Mouse (Mus musculus) testis, adult 2 months (tissue): ENCODE measurements around the gene Ldb2. TPM values are rescaled to one million over a fixed set of nuclear protein-coding genes. Genes with fewer than 3 reads are reported as not detected.

ENCODE experiments used
- H3K27ac ChIP-seq: fragments of 200-500 bp; 2 replicates; pipeline ENCODE4 v1.5.1; 2012; ENCODE audit warnings: low read depth, low read length; ENCODE audit not compliant: control insufficient read depth, insufficient read depth
- H3K27me3 ChIP-seq: fragments of 200-500 bp; 2 replicates; pipeline ENCODE4 v1.6.1; 2012; ENCODE audit warnings: mild to moderate bottlenecking, low read length, moderate library complexity; ENCODE audit not compliant: control insufficient read depth, insufficient read depth
- H3K36me3 ChIP-seq: fragments of 200-500 bp; 2 replicates; pipeline ENCODE4 v1.6.1; 2012; ENCODE audit warnings: mild to moderate bottlenecking, low read length; ENCODE audit not compliant: control insufficient read depth, insufficient read depth
- H3K4me1 ChIP-seq: fragments of 200-500 bp; 2 replicates; pipeline ENCODE4 v1.6.1; 2012; ENCODE audit warnings: low read length; ENCODE audit not compliant: control insufficient read depth, insufficient read depth
- H3K4me3 ChIP-seq: fragments of 200-500 bp; 2 replicates; pipeline ENCODE4 v1.5.1; 2012; ENCODE audit warnings: low read depth, mild to moderate bottlenecking, low read length, moderate library complexity, mixed read lengths; ENCODE audit not compliant: control insufficient read depth
- CTCF ChIP-seq: fragments of 200-500 bp; IDR thresholded peaks from 2 replicates; pipeline ENCODE4 v1.5.1; 2012; ENCODE audit warnings: low read depth, mild to moderate bottlenecking, inconsistent platforms, low read length, moderate library complexity; ENCODE audit not compliant: control insufficient read depth, insufficient read depth, insufficient replicate concordance
- POLR2A ChIP-seq: fragments of 200-500 bp; IDR thresholded peaks from 2 replicates; pipeline ENCODE4 v1.6.1; 2012; ENCODE audit warnings: low read depth, mild to moderate bottlenecking, inconsistent platforms, low read length, moderate library complexity; ENCODE audit not compliant: control insufficient read depth
- polyA plus RNA-seq: library from polyadenylated mRNA; depleted of rRNA; stranded (reverse); fragments of >200 nt; gene quantifications from 2 replicates; pipeline ENCODE4 v1.2.3, GENCODE M21; 2012

Ldb2 gene
- polyA plus RNA-seq, 1 experiment, result 0.99 TPM

GRCm38 (mm10) chr5:44481406-44481805, 318.1 kb downstream of the Ldb2 start:
- Histone ChIP-seq H3K4me1 (peaks cover 4% of the 10 kb centered on the region; the same call in 1 of the 2 replicates), H3K27ac (no peak overlapping the region), H3K27me3 (no peaks in the 10 kb centered on the region), H3K4me3 (no peak overlapping the region), H3K36me3 (no peaks in the 10 kb centered on the region)
- TF ChIP-seq CTCF, result no peak
- no peak for TF ChIP-seq POLR2A

GRCm38 (mm10) chr5:44476356-44476755, 323.1 kb downstream of the Ldb2 start:
- H3K4me1 ChIP-seq, result peaks cover 5% of the 10 kb centered on the region; the same call in 1 of the 2 replicates
- TF ChIP-seq CTCF, result no peak
- TF ChIP-seq POLR2A, result no peak

DNA sequence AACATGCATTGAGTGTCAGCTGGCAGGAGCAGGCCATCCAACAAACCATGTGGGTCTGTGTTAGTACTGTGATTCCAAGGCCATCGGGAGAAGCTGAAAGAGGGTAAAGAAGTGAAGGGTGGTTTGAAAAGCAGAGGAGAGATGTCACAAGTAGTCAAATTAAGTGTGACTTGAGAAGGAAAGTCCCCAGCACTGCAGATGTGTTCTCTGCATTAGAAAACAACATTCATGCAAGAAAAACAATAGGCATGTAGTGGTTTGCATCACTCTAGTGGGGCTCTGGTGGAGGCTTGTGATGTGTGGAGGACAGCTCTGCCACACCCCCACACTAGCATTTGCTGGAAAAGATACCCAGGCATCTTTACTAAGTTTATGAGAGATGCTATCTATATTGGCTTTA, 323.9 kb downstream of the Ldb2 start:
- Histone ChIP-seq H3K36me3 (no peaks in the 10 kb centered on the region), H3K4me3 (no peak overlapping the region), H3K27ac (no peak overlapping the region), H3K4me1 (peaks cover 5% of the 10 kb centered on the region; the same call in 1 of the 2 replicates), H3K27me3 (no peaks in the 10 kb centered on the region)
- TF ChIP-seq CTCF, result no peak
- TF ChIP-seq POLR2A, result no peak

More at GRCm38 (mm10) chr5:44476356-44476755, 323.1 kb downstream of the Ldb2 start:
- H3K36me3 ChIP-seq, result no peaks in the 10 kb centered on the region
- no peak overlapping the region for H3K4me3 ChIP-seq
- no peak overlapping the region for H3K27ac ChIP-seq
- no peaks in the 10 kb centered on the region for H3K27me3 ChIP-seq

DNA sequence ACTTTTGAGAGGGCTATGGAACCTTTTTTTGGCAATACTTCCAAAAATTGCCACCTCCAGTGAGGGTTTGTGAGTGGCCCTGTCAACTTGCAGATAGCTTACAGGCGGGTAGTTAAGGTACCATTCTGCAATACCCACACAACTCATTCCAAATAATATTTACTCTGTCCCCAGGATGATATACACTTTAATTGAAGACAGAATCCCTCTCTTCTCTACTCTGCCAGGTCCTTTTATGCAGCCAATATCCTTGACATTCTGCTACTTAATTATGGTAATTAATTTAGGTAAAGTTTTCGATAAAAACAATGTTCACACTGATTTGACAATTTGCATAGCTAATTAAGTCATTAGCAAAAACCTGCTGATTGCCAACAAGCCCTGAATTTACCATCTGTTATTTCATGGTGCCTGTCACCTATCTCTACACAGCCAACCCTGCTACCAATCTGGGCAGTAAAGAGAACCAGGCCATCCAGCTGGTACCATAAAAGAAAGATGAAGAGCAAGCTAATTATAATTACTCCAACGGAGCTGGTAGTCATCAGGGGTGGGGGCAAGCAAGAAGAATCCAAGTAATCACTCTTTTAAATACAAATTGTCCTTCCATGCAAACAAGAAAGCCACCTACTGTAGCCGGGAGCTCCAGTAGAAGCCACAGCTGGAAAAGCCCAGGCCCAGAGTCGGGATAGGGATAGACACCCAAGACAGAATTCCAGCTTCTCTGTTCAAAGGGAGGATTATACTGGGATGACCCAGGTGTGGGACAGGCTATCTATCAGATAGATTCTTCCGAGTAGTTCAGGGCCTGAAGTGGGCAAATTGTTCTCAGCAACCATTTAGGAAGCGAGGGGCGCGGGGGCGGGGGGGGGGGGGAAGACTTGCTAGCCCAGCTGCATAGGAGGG, 325.4 kb downstream of the Ldb2 start:
- Histone ChIP-seq H3K4me1 (peaks cover 5% of the 10 kb centered on the region; the same call in 1 of the 2 replicates), H3K4me3 (no peak overlapping the region), H3K36me3 (no peaks in the 10 kb centered on the region), H3K27ac (no peak overlapping the region), H3K27me3 (no peaks in the 10 kb centered on the region)
- TF ChIP-seq CTCF, result no peak
- no peak for TF ChIP-seq POLR2A

GRCm38 (mm10) chr5:44465238-44465637, 334.2 kb downstream of the Ldb2 start:
- Histone ChIP-seq H3K27ac (no peak overlapping the region), H3K36me3 (no peaks in the 10 kb centered on the region), H3K27me3 (no peaks in the 10 kb centered on the region), H3K4me3 (no peak overlapping the region), H3K4me1 (peaks cover 2% of the 10 kb centered on the region; the same call in 1 of the 2 replicates)
- TF ChIP-seq CTCF (no peak), POLR2A (no peak)
